Mouse (Mus musculus) adrenal gland, adult 2 months (tissue): ENCODE measurements around the gene Tmem150b. TPM values are rescaled to one million over a fixed set of nuclear protein-coding genes. Genes with fewer than 3 reads are reported as not detected.

Source experiments
- DNase-seq: peaks from one replicate; pipeline ENCODE4 v3.0.0; 2021
- polyA plus RNA-seq: library from polyadenylated mRNA; depleted of rRNA; stranded (reverse); fragments of >200 nt; gene quantifications from 2 replicates; pipeline ENCODE4 v1.2.3, GENCODE M21; 2012
- total RNA-seq, 2 experiments: library from RNA; stranded (reverse); gene quantifications; 2 replicates each; pipeline ENCODE4 v1.2.3; 2021

The Tmem150b gene
- total and polyA plus RNA-seq, 3 experiments = 0.30 to 0.55 (median 0.40) TPM

GRCm38 (mm10) chr7:4731090-4731489 is 6.0 kb upstream of the Tmem150b start:
- DNase-seq = no peak

GRCm38 (mm10) chr7:4724359-4724758 is 690 bp downstream of the Tmem150b start:
- DNase-seq = no peak

- DNase-seq = no peak
Measured at GRCm38 (mm10) chr7:4723508-4723907, 1.5 kb downstream of the Tmem150b start.

- DNase-seq = no peak
Measured at GRCm38 (mm10) chr7:4719276-4719675, 5.8 kb downstream of the Tmem150b start.

GRCm38 (mm10) chr7:4716955-4717354 is 8.1 kb downstream of the Tmem150b start:
- no peak for DNase-seq

GRCm38 (mm10) chr7:4712594-4712993 is 12.5 kb downstream of the Tmem150b start:
- DNase-seq = peak; percentile 16

- peak; percentile 51 for DNase-seq
Measured at GRCm38 (mm10) chr7:4705098-4705497, 20.0 kb downstream of the Tmem150b start.

- DNase-seq = no peak
Measured at GRCm38 (mm10) chr7:4703195-4703594, 21.9 kb downstream of the Tmem150b start.

- no peak for DNase-seq
Measured at GRCm38 (mm10) chr7:4702334-4702733, 22.7 kb downstream of the Tmem150b start.

GRCm38 (mm10) chr7:4693004-4693403 is 32.0 kb downstream of the Tmem150b start:
- DNase-seq = no peak

GRCm38 (mm10) chr7:4690951-4691653 is 33.9 kb downstream of the Tmem150b start:
- DNase-seq = no peak

GRCm38 (mm10) chr7:4690387-4690786 is 34.7 kb downstream of the Tmem150b start, which contains the start of gene Brsk1:
TSS of gene Brsk1 (plus strand) at chr7:4690604.
- DNase-seq = peak; percentile 67

- DNase-seq = peak; percentile 97
Measured at GRCm38 (mm10) chr7:4684632-4685417, 40.2 kb downstream of the Tmem150b start, which contains the start of gene Hspbp1. TSS of gene Hspbp1 (minus strand) at chr7:4685068.

GRCm38 (mm10) chr7:4684203-4684602 is 40.8 kb downstream of the Tmem150b start:
- no peak for DNase-seq

- DNase-seq = no peak
Measured at GRCm38 (mm10) chr7:4683307-4683706, 41.7 kb downstream of the Tmem150b start.

- DNase-seq = no peak
Measured at GRCm38 (mm10) chr7:4675200-4675599, 49.8 kb downstream of the Tmem150b start.

GRCm38 (mm10) chr7:4674114-4674731 is 50.8 kb downstream of the Tmem150b start:
- DNase-seq = no peak

- DNase-seq = peak; percentile 76
Measured at GRCm38 (mm10) chr7:4671956-4672355, 53.1 kb downstream of the Tmem150b start.

- peak; percentile 26 for DNase-seq
Measured at GRCm38 (mm10) chr7:4670655-4671255, 54.3 kb downstream of the Tmem150b start.

GRCm38 (mm10) chr7:4669156-4669555 is 55.9 kb downstream of the Tmem150b start:
- DNase-seq = peak; percentile 55

GRCm38 (mm10) chr7:4668506-4668905 is 56.5 kb downstream of the Tmem150b start:
- no peak for DNase-seq

- DNase-seq = peak; percentile 70
Measured at GRCm38 (mm10) chr7:4666871-4667270, 58.2 kb downstream of the Tmem150b start.
